Mouse (Mus musculus) intestine, embryonic 16.5 days (tissue): Measurements from ENCODE around the gene Cfap46. TPM values are rescaled to one million over a fixed set of nuclear protein-coding genes. Genes with fewer than 3 reads are reported as not detected.
A peak's percentile ranks its signal among the peaks of the same experiment; 100 is the strongest.

Experiments used
- ATAC-seq: fragments of 200-750 bp; cut with Nextera tagmentation; 2 replicates; pipeline ENCODE4 v1.8.0; 2017; ENCODE audit warnings: moderate TSS enrichment, moderate library complexity
- H3K27ac ChIP-seq: fragments of 300-500 bp; sonication (generic); 2 replicates; pipeline ENCODE4 v1.5.1; 2014; ENCODE audit warnings: mild to moderate bottlenecking, low read length
- H3K27me3 ChIP-seq: fragments of 300-500 bp; sonication (generic); replicated peaks from 2 replicates; pipeline ENCODE4 v1.6.1; 2014; ENCODE audit warnings: low read length, control low read depth, mixed read lengths; ENCODE audit not compliant: control insufficient read depth, insufficient read depth
- H3K36me3 ChIP-seq: fragments of 300-500 bp; sonication (generic); 2 replicates; pipeline ENCODE4 v1.6.1; 2014; ENCODE audit warnings: low read length, control low read depth; ENCODE audit not compliant: control insufficient read depth, insufficient read depth
- H3K4me1 ChIP-seq: fragments of 300-500 bp; sonication (generic); 2 replicates; pipeline ENCODE4 v1.6.1; 2014; ENCODE audit warnings: low read length, control low read depth, mixed read lengths; ENCODE audit not compliant: control insufficient read depth, insufficient read depth
- H3K4me2 ChIP-seq: fragments of 300-500 bp; sonication (generic); 2 replicates; pipeline ENCODE4 v1.6.1; 2014; ENCODE audit warnings: low read depth, low read length, control low read depth
- H3K4me3 ChIP-seq: fragments of 300-500 bp; sonication (generic); 2 replicates; pipeline ENCODE4 v1.5.1; 2014; ENCODE audit warnings: mild to moderate bottlenecking, low read length
- H3K9ac ChIP-seq: fragments of 300-500 bp; sonication (generic); 2 replicates; pipeline ENCODE4 v1.6.1; 2014; ENCODE audit warnings: low read depth, low read length
- H3K9me3 ChIP-seq: fragments of 300-500 bp; sonication (generic); 2 replicates; pipeline ENCODE4 v1.6.1; 2016; ENCODE audit warnings: low read length, control low read depth; ENCODE audit not compliant: control insufficient read depth
- WGBS: fragments of 180-500 bp; shearing (Covaris S2); extraction: QIAGEN DNeasy Blood & Tissue Kit; methylation state at CpG from one replicate; pipeline ENCODE4 v1.1.7; 2014; 5-methylcytosine and 5-hydroxymethylcytosine counted together
- polyA plus RNA-seq: library from polyadenylated mRNA; unstranded; fragments of >200 nt; fragmentation: Nextera tagmentation; extraction: Ambion mirVana; gene quantifications from 2 replicates; pipeline ENCODE4 v1.2.1, GENCODE M21; 2015

Gene Cfap46
- polyA plus RNA-seq, 1 experiment from 2014 or later: 0.13 TPM

GRCm38 (mm10) chr7:139622568-139622967, 61.0 kb downstream of the Cfap46 start:
- no peak overlapping the region for H3K4me2 ChIP-seq
- H3K27ac ChIP-seq: no peak overlapping the region
- ATAC-seq: no peak
- no peaks in the 10 kb centered on the region for H3K4me1 ChIP-seq
- H3K36me3 ChIP-seq: no peaks in the 10 kb centered on the region
- no peaks in the 10 kb centered on the region for H3K27me3 ChIP-seq
- 83% methylated on average over 13 of the region's 13 CpGs for WGBS
- H3K9ac ChIP-seq: no peak overlapping the region
- no peak overlapping the region for H3K4me3 ChIP-seq
- no peaks in the 10 kb centered on the region for H3K9me3 ChIP-seq

- no peak overlapping the region for H3K4me3 ChIP-seq
- ATAC-seq: peak; percentile 62
- H3K4me2 ChIP-seq: no peak overlapping the region
- no peak overlapping the region for H3K9ac ChIP-seq
- H3K9me3 ChIP-seq: no peaks in the 10 kb centered on the region
- H3K36me3 ChIP-seq: no peaks in the 10 kb centered on the region
- no peaks in the 10 kb centered on the region for H3K27me3 ChIP-seq
- H3K27ac ChIP-seq: no peak overlapping the region
- 58% methylated on average over 12 of the region's 12 CpGs for WGBS
- no peaks in the 10 kb centered on the region for H3K4me1 ChIP-seq
Measured at GRCm38 (mm10) chr7:139615767-139616766, 67.5 kb downstream of the Cfap46 start.

GRCm38 (mm10) chr7:139610328-139610727, 73.3 kb downstream of the Cfap46 start:
- Histone ChIP-seq H3K9me3 (no peaks in the 10 kb centered on the region), H3K4me1 (no peaks in the 10 kb centered on the region), H3K27ac (no peak overlapping the region), H3K36me3 (no peaks in the 10 kb centered on the region), H3K9ac (no peak overlapping the region), H3K4me2 (no peak overlapping the region), H3K4me3 (no peak overlapping the region), H3K27me3 (no peaks in the 10 kb centered on the region)
- no peak for ATAC-seq
- 82% methylated on average over 2 of the region's 2 CpGs for WGBS

GRCm38 (mm10) chr7:139595862-139596261, 87.8 kb downstream of the Cfap46 start:
- 57% methylated on average over 6 of the region's 6 CpGs for WGBS

GRCm38 (mm10) chr7:139595311-139595710, 88.3 kb downstream of the Cfap46 start:
- Histone ChIP-seq H3K4me2 (no peak overlapping the region), H3K9me3 (no peaks in the 10 kb centered on the region), H3K4me3 (no peak overlapping the region), H3K9ac (no peak overlapping the region), H3K27ac (no peak overlapping the region), H3K27me3 (no peaks in the 10 kb centered on the region), H3K36me3 (no peaks in the 10 kb centered on the region), H3K4me1 (no peaks in the 10 kb centered on the region)
- no peak for ATAC-seq
- WGBS: 71% methylated on average over 6 of the region's 6 CpGs

More at GRCm38 (mm10) chr7:139595862-139596261, 87.8 kb downstream of the Cfap46 start:
- ATAC-seq: no peak
- no peaks in the 10 kb centered on the region for H3K27me3 ChIP-seq
- H3K36me3 ChIP-seq: no peaks in the 10 kb centered on the region
- H3K4me3 ChIP-seq: no peak overlapping the region
- no peak overlapping the region for H3K4me2 ChIP-seq
- H3K9me3 ChIP-seq: no peaks in the 10 kb centered on the region
- H3K9ac ChIP-seq: no peak overlapping the region
- H3K4me1 ChIP-seq: no peaks in the 10 kb centered on the region
- H3K27ac ChIP-seq: no peak overlapping the region

GRCm38 (mm10) chr7:139591311-139591710, 92.3 kb downstream of the Cfap46 start:
- Histone ChIP-seq H3K4me1 (no peaks in the 10 kb centered on the region), H3K4me3 (no peak overlapping the region), H3K27me3 (peaks cover 17% of the 10 kb centered on the region), H3K9ac (no peak overlapping the region), H3K27ac (no peak overlapping the region), H3K9me3 (no peaks in the 10 kb centered on the region), H3K4me2 (no peak overlapping the region), H3K36me3 (no peaks in the 10 kb centered on the region)
- no peak for ATAC-seq
- 78% methylated on average over 5 of the region's 5 CpGs for WGBS

- no peaks in the 10 kb centered on the region for H3K9me3 ChIP-seq
- peaks cover 26% of the 10 kb centered on the region for H3K27me3 ChIP-seq
- no peaks in the 10 kb centered on the region for H3K4me1 ChIP-seq
- H3K4me2 ChIP-seq: no peak overlapping the region
- 43% methylated on average over 3 of the region's 3 CpGs for WGBS
- no peak overlapping the region for H3K4me3 ChIP-seq
- 0 out of 2 replicates have a peak, but pooled peaks have one; percentile 38 for ATAC-seq
- H3K36me3 ChIP-seq: no peaks in the 10 kb centered on the region
- no peak overlapping the region for H3K9ac ChIP-seq
- no peak overlapping the region for H3K27ac ChIP-seq
Measured at GRCm38 (mm10) chr7:139590302-139590701, 93.3 kb downstream of the Cfap46 start.

- H3K27me3 ChIP-seq: peaks cover 50% of the 10 kb centered on the region
- no peak overlapping the region for H3K4me3 ChIP-seq
- no peaks in the 10 kb centered on the region for H3K36me3 ChIP-seq
- WGBS: 29% methylated on average over 7 of the region's 7 CpGs
- ATAC-seq: no peak
- H3K4me2 ChIP-seq: no peak overlapping the region
- H3K27ac ChIP-seq: no peak overlapping the region
- no peaks in the 10 kb centered on the region for H3K9me3 ChIP-seq
- no peak overlapping the region for H3K9ac ChIP-seq
- 0 out of 2 replicates have a peak, but pooled peaks cover 3% of the 10 kb centered on the region for H3K4me1 ChIP-seq
Measured at GRCm38 (mm10) chr7:139587919-139588318, 95.7 kb downstream of the Cfap46 start.

- H3K4me3 ChIP-seq: no peak overlapping the region
Measured at GRCm38 (mm10) chr7:139585183-139585821, 98.3 kb downstream of the Cfap46 start.

More at GRCm38 (mm10) chr7:139585183-139585821, 98.3 kb downstream of the Cfap46 start:
- peaks cover 76% of the 10 kb centered on the region for H3K27me3 ChIP-seq
- 4% methylated on average over 29 of the region's 29 CpGs for WGBS
- H3K27ac ChIP-seq: no peak overlapping the region
- H3K9ac ChIP-seq: no peak overlapping the region
- H3K9me3 ChIP-seq: no peaks in the 10 kb centered on the region
- H3K36me3 ChIP-seq: no peaks in the 10 kb centered on the region
- H3K4me1 ChIP-seq: peaks cover 19% of the 10 kb centered on the region
- H3K4me2 ChIP-seq: no peak overlapping the region
- no peak for ATAC-seq
